Mouse (Mus musculus) CD4-positive helper T cell, adult 2 months (primary cell): ENCODE measurements around the gene Cd3e.

Source experiments
- DNase-seq: peaks from one replicate; pipeline ENCODE4 v3.0.0-alpha.2; 2012; ENCODE audit warnings: low read depth, missing footprints, low spot score

The Cd3e gene

GRCm38 (mm10) chr9:44979806-44980205 is 29.6 kb downstream of the Cd3e start:
- no peak for DNase-seq

GRCm38 (mm10) chr9:44977813-44978212 is 31.6 kb downstream of the Cd3e start:
- DNase-seq = no peak

DNA sequence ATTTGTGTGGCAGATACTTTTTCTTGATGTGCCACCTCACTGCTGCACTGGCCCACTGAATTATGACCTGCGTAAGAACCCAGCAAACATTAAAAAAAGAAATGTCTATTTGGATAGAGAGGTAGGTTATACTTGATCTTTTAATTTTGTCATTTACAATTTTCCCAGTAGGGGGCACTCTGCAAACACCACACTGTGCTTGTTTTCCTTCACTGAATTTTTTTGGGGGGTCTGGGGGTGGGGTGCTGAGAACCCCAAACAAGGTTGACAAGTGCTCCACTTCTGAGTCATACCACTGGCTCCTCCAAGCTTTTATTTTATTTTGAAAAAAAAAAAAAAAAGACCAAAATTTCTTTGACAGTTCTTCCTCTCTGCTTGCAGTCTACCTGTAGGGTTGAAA is 40.0 kb downstream of the Cd3e start:
- DNase-seq = peak; percentile 50

DNA sequence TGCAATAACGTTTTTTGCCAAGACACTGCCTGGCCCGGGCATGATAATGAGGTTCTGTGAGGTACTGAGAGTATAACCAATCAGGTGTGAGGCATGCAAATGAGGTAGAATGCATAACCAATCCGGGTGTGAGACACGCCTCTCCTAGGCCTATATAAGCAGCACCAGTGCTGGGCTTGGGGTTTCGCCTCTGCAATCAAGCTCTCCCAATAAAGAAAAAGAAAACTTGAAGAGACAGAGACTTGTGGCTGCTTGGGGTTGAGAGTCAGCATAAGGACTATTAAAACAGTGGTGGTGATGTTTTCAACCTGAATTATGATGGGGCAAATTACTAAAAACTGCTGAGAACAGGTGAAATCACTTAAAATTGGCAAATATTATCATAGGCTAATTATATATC is 41.7 kb downstream of the Cd3e start:
- peak; percentile 19 for DNase-seq

- peak; percentile 87 for DNase-seq
Measured at GRCm38 (mm10) chr9:44966815-44967242, 42.6 kb downstream of the Cd3e start.

- no peak for DNase-seq
Measured at GRCm38 (mm10) chr9:44965833-44966466, 43.5 kb downstream of the Cd3e start.

GRCm38 (mm10) chr9:44965126-44965832 is 44.1 kb downstream of the Cd3e start, which contains the start of gene Ube4a:
Ube4a (minus strand) TSS chr9:44965600.
- DNase-seq = peak; percentile 99

DNA sequence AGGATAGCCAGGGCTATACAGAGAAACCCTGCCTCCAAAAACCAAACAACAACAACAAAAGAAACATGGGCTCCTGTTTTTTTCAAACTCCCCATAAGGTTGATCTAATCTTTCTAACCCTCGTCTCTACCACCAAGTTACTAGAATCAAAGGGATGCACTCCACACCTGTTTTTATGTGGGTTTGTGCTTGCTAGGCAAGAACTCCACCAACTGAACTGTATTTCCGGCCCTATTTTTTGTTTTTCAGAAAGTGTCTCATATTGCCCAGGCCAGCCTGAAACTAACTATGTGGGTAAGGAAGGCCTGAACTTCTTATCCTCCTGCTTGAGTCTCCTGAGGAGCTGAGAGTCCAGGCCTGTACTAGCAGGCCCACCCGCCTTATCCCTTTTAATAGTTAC is 55.0 kb downstream of the Cd3e start:
- peak; percentile 79 for DNase-seq
